Mouse (Mus musculus) heart, postnatal 0 days (tissue): ENCODE results near the gene Hgfac. TPM values are rescaled to one million over a fixed set of nuclear protein-coding genes. Genes with fewer than 3 reads are reported as not detected.

ENCODE experiments used
- ATAC-seq: fragments of 200-750 bp; cut with Nextera tagmentation; 2 replicates; pipeline ENCODE4 v1.8.0; 2017; ENCODE audit warnings: low read depth, moderate number of reproducible peaks, moderate library complexity; ENCODE audit not compliant: insufficient read depth
- DNase-seq: peaks from one replicate; pipeline ENCODE4 v3.0.0-alpha.2; 2016; ENCODE audit warnings: low spot score
- H3K27ac ChIP-seq: fragments of 300-500 bp; sonication (generic); 2 replicates; pipeline ENCODE4 v1.5.1; 2014; ENCODE audit warnings: low read depth, mild to moderate bottlenecking
- H3K27me3 ChIP-seq: fragments of 300-500 bp; sonication (generic); 2 replicates; pipeline ENCODE4 v1.6.1; 2014; ENCODE audit warnings: low read length, mixed read lengths; ENCODE audit not compliant: control insufficient read depth, insufficient read depth
- H3K36me3 ChIP-seq: fragments of 300-500 bp; sonication (generic); replicated peaks from 2 replicates; pipeline ENCODE4 v1.6.1; 2014; ENCODE audit warnings: low read length, mixed read lengths; ENCODE audit not compliant: control insufficient read depth, insufficient read depth
- H3K4me1 ChIP-seq: fragments of 300-500 bp; sonication (generic); 2 replicates; pipeline ENCODE4 v1.6.1; 2014; ENCODE audit warnings: antibody characterized with exemption; ENCODE audit not compliant: control insufficient read depth, insufficient read depth
- H3K4me2 ChIP-seq: fragments of 300-500 bp; sonication (generic); 2 replicates; pipeline ENCODE4 v1.6.1; 2014; ENCODE audit warnings: low read depth, mild to moderate bottlenecking, low read length, moderate library complexity
- H3K4me3 ChIP-seq: fragments of 300-500 bp; sonication (generic); 2 replicates; pipeline ENCODE4 v1.5.1; 2014; ENCODE audit warnings: low read depth, low read length
- H3K9ac ChIP-seq: fragments of 300-500 bp; sonication (generic); replicated peaks from 2 replicates; pipeline ENCODE4 v1.6.1; 2014; ENCODE audit warnings: low read depth, low read length, mixed read lengths
- H3K9me3 ChIP-seq: fragments of 300-500 bp; sonication (generic); replicated peaks from 2 replicates; pipeline ENCODE4 v1.6.1; 2016; ENCODE audit warnings: low read length; ENCODE audit not compliant: control insufficient read depth
- CTCF ChIP-seq: IDR thresholded peaks from 2 replicates; pipeline ENCODE4 v1.5.1; 2016; ENCODE audit warnings: antibody characterized with exemption, control low read depth, low read depth
- EP300 ChIP-seq: IDR thresholded peaks from 2 replicates; pipeline ENCODE4 v1.6.1; 2016; ENCODE audit warnings: antibody characterized with exemption, low read depth
- WGBS: fragments of 180-500 bp; shearing (Covaris S2); extraction: QIAGEN DNeasy Blood & Tissue Kit; methylation state at CpG from one replicate; pipeline ENCODE4 v1.1.7; 2014; 5-methylcytosine and 5-hydroxymethylcytosine counted together
- polyA plus RNA-seq: library from polyadenylated mRNA; unstranded; fragments of >200 nt; fragmentation: Nextera tagmentation; extraction: Ambion mirVana; gene quantifications from 2 replicates; pipeline ENCODE4 v1.2.1, GENCODE M21; 2015
- total RNA-seq: library from RNA; depleted of rRNA; stranded (reverse); fragments of >200 nt; gene quantifications from 2 replicates; pipeline ENCODE4 v1.2.3, GENCODE M21; 2014; ENCODE audit warnings: low replicate concordance

Hgfac gene
- total and polyA plus RNA-seq, 2 experiments from 2014 or later, result 0.36 TPM; not detected in 1

DNA sequence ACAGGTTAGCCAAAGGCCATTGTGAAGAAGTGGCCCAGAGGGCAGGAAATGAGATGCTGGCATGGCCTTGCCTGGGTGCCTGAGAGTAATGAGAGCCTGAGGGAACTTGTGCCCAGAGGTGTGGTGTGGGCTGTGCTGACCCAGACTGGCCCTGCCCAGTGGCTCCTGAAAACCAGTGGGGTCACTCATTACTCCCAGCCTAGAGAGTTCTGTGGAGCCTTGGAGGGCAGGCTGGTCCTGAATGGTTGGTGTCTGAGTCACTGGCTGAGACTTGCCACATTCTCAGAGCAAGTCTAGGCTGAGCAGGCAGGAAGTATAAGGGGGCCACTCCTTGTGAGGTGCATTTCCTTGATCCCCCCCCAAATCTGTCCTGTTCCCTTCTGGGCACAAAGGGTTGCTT is 3.9 kb upstream of the Hgfac start:
- Histone ChIP-seq H3K4me1 (peaks cover 15% of the 10 kb centered on the region; the same call in 1 of the 2 replicates), H3K9me3 (no peaks in the 10 kb centered on the region), H3K4me3 (no peak overlapping the region), H3K27ac (peak overlapping the region; percentile 30; the same call in 1 of the 2 replicates), H3K36me3 (peaks cover 9% of the 10 kb centered on the region), H3K4me2 (no peak overlapping the region), H3K9ac (no peak overlapping the region), H3K27me3 (no peaks in the 10 kb centered on the region)
- TF ChIP-seq EP300 (no peak), CTCF (no peak)
- DNase-seq, result no peak
- ATAC-seq, result no peak

DNA sequence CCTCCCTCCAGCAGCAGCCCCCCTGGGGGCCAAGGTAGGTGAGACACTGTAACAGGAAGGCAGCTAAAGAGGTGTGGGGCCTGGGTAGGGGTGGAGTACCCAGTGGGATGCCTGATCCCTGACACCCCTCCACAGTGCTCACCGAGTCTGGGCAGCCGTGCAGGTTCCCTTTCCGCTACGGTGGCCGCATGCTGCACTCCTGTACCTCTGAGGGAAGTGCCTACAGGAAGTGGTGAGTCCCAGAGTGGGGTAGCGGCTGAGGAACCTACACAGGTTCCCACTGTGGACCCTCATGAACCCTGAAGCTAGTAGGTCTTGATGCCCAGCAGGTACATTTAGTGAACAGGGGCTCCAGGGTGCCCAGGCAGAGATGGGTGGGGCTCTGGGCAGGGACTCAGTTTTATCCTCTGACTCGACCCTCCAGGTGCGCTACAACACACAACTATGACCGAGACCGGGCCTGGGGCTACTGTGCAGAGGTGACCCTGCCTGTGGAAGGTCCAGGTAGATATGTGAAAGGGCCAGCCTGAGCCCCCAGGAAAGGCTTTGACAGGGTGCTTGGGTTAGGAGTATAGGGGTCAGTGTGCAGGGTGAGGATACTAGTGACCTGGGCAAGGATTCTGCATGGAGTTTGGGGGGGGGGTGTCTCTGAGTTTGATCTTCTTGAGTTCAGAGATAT is 1.3 kb downstream of the Hgfac start:
- Histone ChIP-seq H3K4me1 (0 out of 2 replicates have a peak, but pooled peaks cover 4% of the 10 kb centered on the region), H3K4me3 (no peak overlapping the region), H3K27me3 (no peaks in the 10 kb centered on the region), H3K36me3 (no peaks in the 10 kb centered on the region), H3K9ac (no peak overlapping the region), H3K4me2 (no peak overlapping the region), H3K27ac (no peak overlapping the region), H3K9me3 (no peaks in the 10 kb centered on the region)
- DNase-seq (no peak), ATAC-seq (peak; percentile 9; the same call in 1 of the 2 replicates)
- TF ChIP-seq CTCF, result no peak
- no peak for TF ChIP-seq EP300
- WGBS, result 46% methylated on average over 10 of the region's 10 CpGs

DNA sequence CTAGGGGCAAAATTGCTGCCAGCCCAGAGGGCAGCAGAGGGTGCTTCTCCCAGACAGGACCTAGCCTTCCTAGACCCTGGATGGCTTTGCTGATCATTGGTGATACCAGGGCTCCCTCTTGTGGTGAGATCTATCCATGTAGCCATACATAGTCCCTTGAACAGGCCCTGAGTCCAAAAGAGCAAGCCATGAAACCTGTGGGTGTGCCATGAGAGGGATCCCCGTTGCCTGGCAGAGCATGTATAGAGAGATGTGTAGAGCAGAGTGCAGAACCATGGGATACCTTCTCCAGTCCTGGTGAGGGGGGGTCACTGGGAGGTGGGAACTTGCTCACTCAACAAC is 1.8 kb downstream of the Hgfac start:
- peak; percentile 77 for ATAC-seq

DNA sequence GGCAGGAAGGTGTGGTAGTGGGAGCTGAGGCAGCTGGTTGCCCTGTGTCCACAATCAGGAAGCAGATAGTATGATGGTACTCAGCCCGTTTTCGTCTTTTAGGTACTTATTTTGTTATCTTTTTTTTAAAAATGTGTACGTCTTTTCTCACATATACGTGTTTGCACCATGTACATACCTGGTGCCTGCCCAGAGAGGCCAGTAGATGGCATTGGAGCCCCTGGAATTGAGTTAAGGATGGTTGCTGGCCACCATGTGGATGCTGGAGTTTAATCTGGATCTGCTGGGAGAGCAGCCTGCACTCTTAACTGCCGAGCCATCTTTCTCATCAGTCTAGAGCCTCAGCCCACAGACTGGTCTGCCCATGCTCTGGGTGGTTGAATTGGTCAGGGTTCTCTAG is 9.2 kb downstream of the Hgfac start:
- peak; percentile 42 for TF ChIP-seq CTCF
- TF ChIP-seq EP300, result no peak
- H3K9me3 ChIP-seq, result no peaks in the 10 kb centered on the region
- H3K36me3 ChIP-seq, result no peaks in the 10 kb centered on the region
- H3K27me3 ChIP-seq, result no peaks in the 10 kb centered on the region
- H3K4me3 ChIP-seq, result no peak overlapping the region
- H3K9ac ChIP-seq, result no peak overlapping the region
- H3K4me1 ChIP-seq, result peaks cover 9% of the 10 kb centered on the region; the same call in 1 of the 2 replicates
- no peak overlapping the region for H3K4me2 ChIP-seq
- DNase-seq (no peak), ATAC-seq (no peak)
- 57% methylated on average over 5 of the region's 5 CpGs for WGBS
- no peak overlapping the region for H3K27ac ChIP-seq

More for the DNA sequence above, 1.8 kb downstream of the Hgfac start:
- no peak overlapping the region for H3K4me3 ChIP-seq
- no peak overlapping the region for H3K4me2 ChIP-seq
- H3K4me1 ChIP-seq, result 0 out of 2 replicates have a peak, but pooled peaks cover 3% of the 10 kb centered on the region
- no peak for TF ChIP-seq EP300
- peak; percentile 93 for TF ChIP-seq CTCF
- H3K27ac ChIP-seq, result no peak overlapping the region
- WGBS, result 7% methylated on average over 1 of the region's 1 CpGs
- H3K9ac ChIP-seq, result no peak overlapping the region
- H3K9me3 ChIP-seq, result no peaks in the 10 kb centered on the region
- DNase-seq, result peak; percentile 85
- no peaks in the 10 kb centered on the region for H3K36me3 ChIP-seq
- no peaks in the 10 kb centered on the region for H3K27me3 ChIP-seq

DNA sequence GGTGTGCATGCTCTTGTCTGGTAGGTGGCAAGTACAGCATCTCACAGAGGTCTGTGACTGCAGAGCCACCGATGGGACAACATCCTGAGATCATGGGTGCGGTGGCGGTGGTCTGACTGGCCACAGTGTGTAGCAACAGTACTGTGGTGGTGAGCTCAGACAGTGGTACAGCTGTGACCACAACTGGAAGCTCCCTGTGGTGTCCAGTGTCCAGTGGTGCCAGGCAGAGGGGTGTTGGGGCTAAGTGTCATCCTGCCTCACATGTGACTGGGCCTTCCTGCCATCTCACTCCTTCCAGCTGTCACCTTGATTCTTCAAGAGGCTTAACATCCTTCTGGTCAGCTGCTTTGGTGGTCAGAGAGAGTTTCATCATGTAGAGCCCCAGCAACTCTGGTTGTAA is 13.3 kb downstream of the Hgfac start:
- no peak overlapping the region for H3K4me3 ChIP-seq
- WGBS, result 86% methylated on average over 3 of the region's 3 CpGs

DNA sequence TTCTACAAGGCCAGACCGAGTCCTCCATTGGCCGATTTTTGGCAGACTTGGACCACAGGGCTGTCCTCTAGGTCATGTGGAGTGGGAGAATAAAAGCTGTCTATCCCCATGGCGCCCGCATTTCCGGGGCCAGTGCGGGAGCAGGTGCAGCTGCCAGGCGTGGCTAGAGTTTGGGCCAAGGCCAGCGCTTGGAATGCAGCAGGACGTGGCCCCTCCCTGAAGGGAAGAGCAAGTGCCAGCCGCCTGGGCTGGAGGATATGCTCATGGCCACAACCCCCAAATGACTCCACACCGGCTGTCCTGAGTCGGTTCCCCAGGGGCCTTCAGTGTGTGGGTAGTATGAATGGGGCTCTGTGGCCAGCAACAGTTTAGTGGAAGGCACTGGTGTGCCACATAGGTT is 13.8 kb downstream of the Hgfac start:
- peak; percentile 34 for ATAC-seq
- Histone ChIP-seq H3K9ac (no peak overlapping the region), H3K36me3 (no peaks in the 10 kb centered on the region), H3K9me3 (no peaks in the 10 kb centered on the region), H3K4me1 (peaks cover 35% of the 10 kb centered on the region), H3K4me2 (no peak overlapping the region), H3K27me3 (no peaks in the 10 kb centered on the region; the same call in 1 of the 2 replicates), H3K27ac (no peak overlapping the region), H3K4me3 (no peak overlapping the region)
- WGBS, result 36% methylated on average over 12 of the region's 12 CpGs
- TF ChIP-seq CTCF (no peak), EP300 (no peak)
- DNase-seq, result no peak

More for the DNA sequence above, 13.3 kb downstream of the Hgfac start:
- TF ChIP-seq EP300, result no peak
- TF ChIP-seq CTCF, result no peak
- no peaks in the 10 kb centered on the region for H3K9me3 ChIP-seq
- H3K9ac ChIP-seq, result no peak overlapping the region
- DNase-seq (no peak), ATAC-seq (no peak)
- H3K4me2 ChIP-seq, result no peak overlapping the region
- H3K36me3 ChIP-seq, result no peaks in the 10 kb centered on the region
- no peaks in the 10 kb centered on the region; the same call in 1 of the 2 replicates for H3K27me3 ChIP-seq
- H3K27ac ChIP-seq, result no peak overlapping the region
- H3K4me1 ChIP-seq, result peaks cover 30% of the 10 kb centered on the region
